Mouse (Mus musculus) kidney, postnatal 0 days (tissue): ENCODE measurements at regions not wholly inside any gene's neighbourhood (a gene's known extent, or its start where the extent isn't known, plus 50 kb on each side); places are given as distances from the start of the nearest gene placed in this dataset.

Experiments
- ATAC-seq: fragments of 200-750 bp; cut with Nextera tagmentation; replicated peaks from 2 replicates; pipeline ENCODE4 v1.8.0; 2017; ENCODE audit warnings: low read depth, moderate number of reproducible peaks, moderate TSS enrichment, moderate library complexity; ENCODE audit not compliant: low FRiP score
- DNase-seq: peaks from one replicate; pipeline ENCODE4 v3.0.0-alpha.2; 2016; ENCODE audit warnings: low spot score
- H3K27ac ChIP-seq: fragments of 300-500 bp; sonication (generic); 2 replicates; pipeline ENCODE4 v1.5.1; 2014; ENCODE audit warnings: mild to moderate bottlenecking
- H3K27me3 ChIP-seq: fragments of 300-500 bp; sonication (generic); 2 replicates; pipeline ENCODE4 v1.6.1; 2014; ENCODE audit warnings: low read length, mixed read lengths; ENCODE audit not compliant: insufficient read depth
- H3K36me3 ChIP-seq: fragments of 300-500 bp; sonication (generic); 2 replicates; pipeline ENCODE4 v1.6.1; 2014; ENCODE audit warnings: low read length, mixed read lengths; ENCODE audit not compliant: insufficient read depth
- H3K4me1 ChIP-seq: fragments of 300-500 bp; sonication (generic); replicated peaks from 2 replicates; pipeline ENCODE4 v1.6.1; 2014; ENCODE audit warnings: antibody characterized with exemption, low read length, mixed read lengths; ENCODE audit not compliant: insufficient read depth
- H3K4me2 ChIP-seq: fragments of 300-500 bp; sonication (generic); 2 replicates; pipeline ENCODE4 v1.6.1; 2014; ENCODE audit warnings: mild to moderate bottlenecking, low read length, moderate library complexity, mixed read lengths
- H3K4me3 ChIP-seq: fragments of 300-500 bp; sonication (generic); replicated peaks from 2 replicates; pipeline ENCODE4 v1.5.1; 2014; ENCODE audit warnings: low read depth, low read length
- H3K9ac ChIP-seq: fragments of 300-500 bp; sonication (generic); 2 replicates; pipeline ENCODE4 v1.6.1; 2014; ENCODE audit warnings: low read depth, low read length
- H3K9me3 ChIP-seq: fragments of 300-500 bp; sonication (generic); replicated peaks from 2 replicates; pipeline ENCODE4 v1.6.1; 2016; ENCODE audit warnings: low read length, inconsistent platforms, mixed read lengths
- CTCF ChIP-seq: IDR thresholded peaks from 2 replicates; pipeline ENCODE4 v1.5.1; 2016; ENCODE audit warnings: antibody characterized with exemption, low read depth, mild to moderate bottlenecking, moderate library complexity
- WGBS: fragments of 180-500 bp; shearing (Covaris S2); extraction: QIAGEN DNeasy Blood & Tissue Kit; methylation state at CpG from one replicate; pipeline ENCODE4 v1.1.7; 2014; 5-methylcytosine and 5-hydroxymethylcytosine counted together

DNA sequence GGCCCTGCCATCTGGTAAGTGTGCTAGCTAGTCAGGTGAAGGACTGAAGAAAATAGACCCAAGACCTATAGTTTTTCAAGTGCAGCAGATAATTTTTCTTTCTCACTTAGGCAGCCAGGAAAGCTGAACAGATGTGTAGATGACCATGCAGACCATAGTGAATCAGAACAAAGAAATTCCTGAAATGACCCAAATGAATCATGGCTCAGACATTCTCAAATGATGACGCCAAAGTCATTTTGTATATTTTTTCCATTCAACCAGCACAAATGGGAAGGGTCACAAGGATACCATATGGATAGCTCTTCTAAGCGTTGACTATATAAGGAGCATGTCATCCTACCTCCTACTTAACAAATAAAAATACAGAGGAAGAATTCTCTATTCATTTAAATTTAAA, 463.8 kb downstream of the Tmem135 start:
- H3K9ac ChIP-seq, result no peak overlapping the region
- H3K4me1 ChIP-seq, result no peaks in the 10 kb centered on the region
- DNase-seq (no peak), ATAC-seq (no peak)
- WGBS, result 88% methylated on average over 2 of the region's 2 CpGs
- H3K27ac ChIP-seq, result no peak overlapping the region
- no peak overlapping the region for H3K4me3 ChIP-seq
- H3K36me3 ChIP-seq, result no peaks in the 10 kb centered on the region
- no peaks in the 10 kb centered on the region for H3K27me3 ChIP-seq
- no peaks in the 10 kb centered on the region for H3K9me3 ChIP-seq
- H3K4me2 ChIP-seq, result no peak overlapping the region
- no peak for TF ChIP-seq CTCF

- 69% methylated on average over 6 of the region's 6 CpGs for WGBS
These were observed 475.7 kb downstream of the Tmem135 start for GRCm38 (mm10) chr7:88928245-88928795.

More at GRCm38 (mm10) chr7:88928245-88928795, 475.7 kb downstream of the Tmem135 start:
- Histone ChIP-seq H3K4me1 (no peaks in the 10 kb centered on the region), H3K36me3 (no peaks in the 10 kb centered on the region), H3K4me2 (no peak overlapping the region), H3K9me3 (no peaks in the 10 kb centered on the region), H3K27me3 (no peaks in the 10 kb centered on the region), H3K4me3 (no peak overlapping the region), H3K27ac (no peak overlapping the region), H3K9ac (no peak overlapping the region)
- DNase-seq (no peak), ATAC-seq (no peak)
- no peak for TF ChIP-seq CTCF
